Comparison of ENCODE assay signal across 16 mouse cellular contexts in genomic region chr2:70972795-70973518, GRCm38 (mm10).
DNase-seq lines count a peak whose midpoint lies in the region; ATAC-seq lines count a peak whose summit lies in the region.
"Had no signal": no experiment of that assay in that cellular context is flagged by ENCODE, and none has a peak within 500 bp of the region (broad histone marks: within the 10 kb centered on the region; RNA-seq: fewer than 3 reads in every experiment).

No protein-coding gene starts in this region.

- H3K36me3 ChIP-seq in forebrain, embryonic 12.5 days (replicated peaks) = no peaks in the 10 kb centered on the region
- H3K36me3 ChIP-seq in forebrain, embryonic 11.5 days (ENCODE audit: control insufficient read depth, insufficient read depth, low read length) = no peaks in the 10 kb centered on the region
- no peaks in the 10 kb centered on the region for H3K36me3 ChIP-seq in midbrain, embryonic 12.5 days
- no peaks in the 10 kb centered on the region for H3K36me3 ChIP-seq in midbrain, embryonic 11.5 days (ENCODE audit: control insufficient read depth, insufficient read depth, low read length)
- no peaks in the 10 kb centered on the region for H3K36me3 ChIP-seq in forebrain, embryonic 15.5 days
- H3K36me3 ChIP-seq in midbrain, embryonic 15.5 days (replicated peaks) = no peaks in the 10 kb centered on the region

- no peaks in the 10 kb centered on the region for H3K4me1 ChIP-seq in forebrain, embryonic 12.5 days
- no peaks in the 10 kb centered on the region for H3K4me1 ChIP-seq in forebrain, embryonic 11.5 days (replicated peaks; ENCODE audit: control insufficient read depth, insufficient read depth, low read length)
- H3K4me1 ChIP-seq in midbrain, embryonic 12.5 days = no peaks in the 10 kb centered on the region; the same call in 1 of the 2 replicates
- no peaks in the 10 kb centered on the region for H3K4me1 ChIP-seq in midbrain, embryonic 11.5 days (ENCODE audit: control insufficient read depth, insufficient read depth, low read length)
- H3K4me1 ChIP-seq in forebrain, embryonic 15.5 days = peaks cover 10% of the 10 kb centered on the region
- 0 out of 2 replicates have a peak, but pooled peaks cover 8% of the 10 kb centered on the region for H3K4me1 ChIP-seq in midbrain, embryonic 15.5 days

- 55% methylated on average over 16 of the region's 16 CpGs for WGBS in forebrain, embryonic 12.5 days
- 77% methylated on average over 16 of the region's 16 CpGs for WGBS in forebrain, embryonic 11.5 days
- WGBS in midbrain, embryonic 12.5 days = 66% methylated on average over 16 of the region's 16 CpGs
- WGBS in midbrain, embryonic 11.5 days = 78% methylated on average over 16 of the region's 16 CpGs
- WGBS in forebrain, embryonic 15.5 days = 31% methylated on average over 16 of the region's 16 CpGs
- 41% methylated on average over 16 of the region's 16 CpGs for WGBS in midbrain, embryonic 15.5 days

- no peak overlapping the region for H3K4me2 ChIP-seq in forebrain, embryonic 12.5 days
- no peak overlapping the region for H3K4me2 ChIP-seq in forebrain, embryonic 11.5 days (ENCODE audit: low read depth, low read length, severe bottlenecking)
- H3K4me2 ChIP-seq in midbrain, embryonic 12.5 days (replicated peaks) = no peak overlapping the region
- H3K4me2 ChIP-seq in midbrain, embryonic 11.5 days = no peak overlapping the region
- peak overlapping the region; percentile 2 for H3K4me2 ChIP-seq in forebrain, embryonic 15.5 days (replicated peaks)
- peak overlapping the region; percentile 25 for H3K4me2 ChIP-seq in midbrain, embryonic 15.5 days

- ATAC-seq in forebrain, embryonic 12.5 days (ENCODE audit: low FRiP score) = no peak
- no peak for ATAC-seq in forebrain, embryonic 11.5 days (replicated peaks; ENCODE audit: low FRiP score)
- no peak for ATAC-seq in midbrain, embryonic 12.5 days (ENCODE audit: low FRiP score, low read depth)
- no peak for ATAC-seq in midbrain, embryonic 11.5 days (ENCODE audit: low FRiP score)
- ATAC-seq in forebrain, embryonic 15.5 days (replicated peaks) = peak; percentile 66; the same call in 1 of the 2 replicates
- ATAC-seq in midbrain, embryonic 15.5 days (replicated peaks) = peak; percentile 37; the same call in 1 of the 2 replicates
- ATAC-seq: activated CD4-positive, CD25-positive, alpha-beta regulatory T cell, adult 4 months had no signal

- H3K9ac ChIP-seq in forebrain, embryonic 12.5 days = no peak overlapping the region
- H3K9ac ChIP-seq in forebrain, embryonic 11.5 days (ENCODE audit: low read length) = no peak overlapping the region
- no peak overlapping the region for H3K9ac ChIP-seq in midbrain, embryonic 12.5 days (replicated peaks)
- no peak overlapping the region for H3K9ac ChIP-seq in midbrain, embryonic 11.5 days (ENCODE audit: low read length)
- peak overlapping the region; percentile 27; the same call in 1 of the 2 replicates for H3K9ac ChIP-seq in forebrain, embryonic 15.5 days (replicated peaks)
- H3K9ac ChIP-seq in midbrain, embryonic 15.5 days = no peak overlapping the region

- no peaks in the 10 kb centered on the region for H3K27me3 ChIP-seq in forebrain, embryonic 12.5 days
- no peaks in the 10 kb centered on the region for H3K27me3 ChIP-seq in forebrain, embryonic 11.5 days (ENCODE audit: control insufficient read depth, insufficient read depth, low read length)
- no peaks in the 10 kb centered on the region for H3K27me3 ChIP-seq in midbrain, embryonic 12.5 days
- no peaks in the 10 kb centered on the region for H3K27me3 ChIP-seq in midbrain, embryonic 11.5 days (ENCODE audit: control insufficient read depth, insufficient read depth, low read length)
- no peaks in the 10 kb centered on the region for H3K27me3 ChIP-seq in forebrain, embryonic 15.5 days
- no peaks in the 10 kb centered on the region for H3K27me3 ChIP-seq in midbrain, embryonic 15.5 days (replicated peaks)

- peak overlapping the region; percentile 46; the same call in 1 of the 2 replicates for H3K27ac ChIP-seq in forebrain, embryonic 12.5 days
- H3K27ac ChIP-seq in forebrain, embryonic 11.5 days (ENCODE audit: low read depth, low read length) = no peak overlapping the region
- H3K27ac ChIP-seq in midbrain, embryonic 12.5 days (replicated peaks) = peak overlapping the region; percentile 27
- H3K27ac ChIP-seq in midbrain, embryonic 11.5 days (ENCODE audit: low read depth, low read length) = no peak overlapping the region
- H3K27ac ChIP-seq in forebrain, embryonic 15.5 days (replicated peaks) = peak overlapping the region; percentile 31
- H3K27ac ChIP-seq in midbrain, embryonic 15.5 days = peak overlapping the region; percentile 34; the same call in 1 of the 2 replicates

- H3K9me3 ChIP-seq in forebrain, embryonic 12.5 days = no peaks in the 10 kb centered on the region
- no peaks in the 10 kb centered on the region for H3K9me3 ChIP-seq in forebrain, embryonic 11.5 days (ENCODE audit: control insufficient read depth, low read length)
- H3K9me3 ChIP-seq in midbrain, embryonic 12.5 days = no peaks in the 10 kb centered on the region
- H3K9me3 ChIP-seq in midbrain, embryonic 11.5 days (ENCODE audit: control insufficient read depth, low read length) = no peaks in the 10 kb centered on the region
- H3K9me3 ChIP-seq in forebrain, embryonic 15.5 days = no peaks in the 10 kb centered on the region
- no peaks in the 10 kb centered on the region for H3K9me3 ChIP-seq in midbrain, embryonic 15.5 days

- H3K4me3 ChIP-seq in forebrain, embryonic 12.5 days (replicated peaks) = no peak overlapping the region
- H3K4me3 ChIP-seq in forebrain, embryonic 11.5 days (ENCODE audit: low read depth, low read length) = no peak overlapping the region
- H3K4me3 ChIP-seq in midbrain, embryonic 12.5 days = no peak overlapping the region
- no peak overlapping the region for H3K4me3 ChIP-seq in midbrain, embryonic 11.5 days (ENCODE audit: low read depth, low read length)
- no peak overlapping the region for H3K4me3 ChIP-seq in forebrain, embryonic 15.5 days
- no peak overlapping the region for H3K4me3 ChIP-seq in midbrain, embryonic 15.5 days

- DNase-seq in forebrain, embryonic 11.5 days (ENCODE audit: low spot score) = no peak
- no peak for DNase-seq in midbrain, embryonic 11.5 days (ENCODE audit: low spot score, missing footprints)
- DNase-seq in cerebellum, adult 11-12 months = no peak
- no peak for DNase-seq in spleen, postnatal 14 days (ENCODE audit: low spot score in 2 of 2)
- DNase-seq: adrenal gland, adult 8-10 months; cerebellum, postnatal 10 days; gastrocnemius, postnatal 25 days; kidney, adult 2 months; kidney, postnatal 10 days; lung, postnatal 4 days; right cerebral cortex, postnatal 14 days had no signal

Comparison
In these comparisons a context has a peak if more than half of its experiments do, and no peak if none do; other contexts are left out.
1. ATAC-seq: peak in forebrain, embryonic 15.5 days (single experiment) and midbrain, embryonic 15.5 days (single experiment); none in forebrain, embryonic 12.5 days (single experiment), forebrain, embryonic 11.5 days (single experiment), midbrain, embryonic 12.5 days (single experiment) and midbrain, embryonic 11.5 days (single experiment).
2. H3K27ac ChIP-seq: peak in forebrain, embryonic 12.5 days (single experiment), midbrain, embryonic 12.5 days (single experiment), forebrain, embryonic 15.5 days (single experiment) and midbrain, embryonic 15.5 days (single experiment); none in forebrain, embryonic 11.5 days (single experiment) and midbrain, embryonic 11.5 days (single experiment).
3. H3K4me2 ChIP-seq: peak in forebrain, embryonic 15.5 days (single experiment) and midbrain, embryonic 15.5 days (single experiment); none in forebrain, embryonic 12.5 days (single experiment), forebrain, embryonic 11.5 days (single experiment), midbrain, embryonic 12.5 days (single experiment) and midbrain, embryonic 11.5 days (single experiment).